Mouse (Mus musculus): Measurements from ENCODE around the gene Golgb1. TPM values are rescaled to one million over a fixed set of nuclear protein-coding genes. Genes with fewer than 3 reads are reported as not detected.
A peak's percentile ranks its signal among the peaks of the same experiment; 100 is the strongest.

The Golgb1 gene
- total and polyA plus RNA-seq, 3 experiments: 16.8 to 35.0 (median 34.1) TPM

- H3K36me3 ChIP-seq (ENCODE audit: control insufficient read depth in 1 of 2, insufficient read depth in 2 of 2, low read length in 2 of 2): peaks cover 0 to 14% of the 10 kb centered on the region in 2 experiments
- no peak for TF ChIP-seq HCFC1 (IDR thresholded peaks at IDR 0.05; ENCODE audit: low read depth, low read length)
- TF ChIP-seq MAX (IDR thresholded peaks at IDR 0.05; ENCODE audit: low read length): no peak
- TF ChIP-seq POLR2A (IDR thresholded peaks at IDR 0.05; ENCODE audit: control insufficient read depth in 1 of 2, insufficient read depth in 1 of 2, low read depth in 1 of 2, low read length in 2 of 2, poor library complexity in 1 of 2): 0 out of 4 replicates have a peak, but pooled peaks of 1 of the 2 experiments have one; percentile 7
- TF ChIP-seq MAFK (IDR thresholded peaks at IDR 0.05; ENCODE audit: borderline replicate concordance, low read depth, low read length): no peak
- no peak for TF ChIP-seq CHD1 (IDR thresholded peaks at IDR 0.05; ENCODE audit: low read depth, low read length)
- DNase-seq (ENCODE audit: low read depth, low spot score): no peak
- H3K4me3 ChIP-seq (ENCODE audit: control insufficient read depth in 1 of 2, insufficient read depth in 1 of 2, low read depth in 2 of 2, low read length in 2 of 2): peak overlapping the region; percentile 81 to 88
- peaks cover 5 to 6% of the 10 kb centered on the region in 2 experiments; a peak in 3 of 4 replicates for H3K4me1 ChIP-seq (ENCODE audit: control insufficient read depth in 1 of 2, insufficient read depth in 2 of 2, low read length in 2 of 2)
- no peak overlapping the region for H3K27ac ChIP-seq (ENCODE audit: control insufficient read depth, low read depth, low read length)
- peak overlapping the region; percentile 57 for H3K9ac ChIP-seq (ENCODE audit: control insufficient read depth, low read depth, low read length, poor library complexity, severe bottlenecking)
- H3K9me3 ChIP-seq (replicated peaks; ENCODE audit: insufficient read depth, low read length): no peaks in the 10 kb centered on the region
- peaks cover 5% of the 10 kb centered on the region; the same call in 1 of the 2 replicates for H3K79me2 ChIP-seq (ENCODE audit: control insufficient read depth, insufficient read depth, low read length, poor library complexity)
- no peaks in the 10 kb centered on the region; a peak in 2 of 4 replicates for H3K27me3 ChIP-seq (ENCODE audit: control insufficient read depth in 1 of 2, insufficient read depth in 2 of 2, low read length in 2 of 2)
Measured at GRCm38 (mm10) chr16:36827611-36828053, 47.3 kb upstream of the Golgb1 start.

- Histone ChIP-seq H3K4me1 (ENCODE audit: control insufficient read depth in 1 of 2, insufficient read depth in 2 of 2, low read length in 2 of 2) (peaks cover 5 to 6% of the 10 kb centered on the region in 2 experiments; a peak in 3 of 4 replicates), H3K27me3 (ENCODE audit: control insufficient read depth in 1 of 2, insufficient read depth in 2 of 2, low read length in 2 of 2) (no peaks in the 10 kb centered on the region; a peak in 2 of 4 replicates), H3K36me3 (ENCODE audit: control insufficient read depth in 1 of 2, insufficient read depth in 2 of 2, low read length in 2 of 2) (peaks cover 0 to 14% of the 10 kb centered on the region in 2 experiments), H3K79me2 (ENCODE audit: control insufficient read depth, insufficient read depth, low read length, poor library complexity) (peaks cover 5% of the 10 kb centered on the region; the same call in 1 of the 2 replicates), H3K27ac (ENCODE audit: control insufficient read depth, low read depth, low read length) (no peak within 1 kb of the TSS), H3K4me3 (ENCODE audit: control insufficient read depth in 1 of 2, insufficient read depth in 1 of 2, low read depth in 2 of 2, low read length in 2 of 2) (peak within 1 kb of the TSS; percentile 81 to 93), H3K9me3 (replicated peaks; ENCODE audit: insufficient read depth, low read length) (no peaks in the 10 kb centered on the region), H3K9ac (ENCODE audit: control insufficient read depth, low read depth, low read length, poor library complexity, severe bottlenecking) (peak within 1 kb of the TSS; percentile 65)
- peak; percentile 91 for DNase-seq (ENCODE audit: low read depth, low spot score)
- no peak for TF ChIP-seq CHD1 (IDR thresholded peaks at IDR 0.05; ENCODE audit: low read depth, low read length)
- TF ChIP-seq NELFE (IDR thresholded peaks at IDR 0.05; ENCODE audit: low read depth, low read length): peak; percentile 56; the same call in 1 of the 2 replicates
- no peak for TF ChIP-seq NRF1 (IDR thresholded peaks at IDR 0.05; ENCODE audit: insufficient read depth, low read depth, low read length, poor library complexity, severe bottlenecking)
- no peak for TF ChIP-seq ZNF384 (IDR thresholded peaks at IDR 0.05; ENCODE audit: low read depth, low read length)
- no peak for TF ChIP-seq MEF2A (IDR thresholded peaks at IDR 0.05; ENCODE audit: extremely low read depth, insufficient replicate concordance, low read depth, low read length, poor library complexity, severe bottlenecking)
- no peak for TF ChIP-seq JUND (IDR thresholded peaks at IDR 0.05; ENCODE audit: low read depth, low read length)
- peak; percentile 57; the same call in 1 of the 2 replicates for TF ChIP-seq SIN3A (IDR thresholded peaks at IDR 0.05; ENCODE audit: low read length)
- no peak for TF ChIP-seq RAD21 (IDR thresholded peaks at IDR 0.05; ENCODE audit: low read depth, low read length)
- peak; percentile 42; the same call in 1 of the 2 replicates for TF ChIP-seq USF1 (IDR thresholded peaks at IDR 0.05; ENCODE audit: low read depth, low read length)
- TF ChIP-seq ELF1 (IDR thresholded peaks at IDR 0.05; ENCODE audit: low read depth, low read length): no peak
- no peak for TF ChIP-seq MAFK (IDR thresholded peaks at IDR 0.05; ENCODE audit: borderline replicate concordance, low read depth, low read length)
- peak; percentile 50 to 57; a peak in 2 of 4 replicates for TF ChIP-seq POLR2A (IDR thresholded peaks at IDR 0.05; ENCODE audit: control insufficient read depth in 1 of 2, insufficient read depth in 1 of 2, low read depth in 1 of 2, low read length in 2 of 2, poor library complexity in 1 of 2)
- no peak for TF ChIP-seq GATA1 (IDR thresholded peaks at IDR 0.05; ENCODE audit: low read depth, low read length)
- 0 out of 2 replicates have a peak, but pooled peaks have one; percentile 16 for TF ChIP-seq MAZ (IDR thresholded peaks at IDR 0.05; ENCODE audit: low read depth, low read length)
- no peak for TF ChIP-seq POLR2AphosphoS2 (IDR thresholded peaks at IDR 0.05; ENCODE audit: low read length)
- TF ChIP-seq ZKSCAN1 (IDR thresholded peaks at IDR 0.05; ENCODE audit: low read depth, low read length): no peak
- TF ChIP-seq HCFC1 (IDR thresholded peaks at IDR 0.05; ENCODE audit: low read depth, low read length): peak; percentile 47; the same call in 1 of the 2 replicates
- no peak for TF ChIP-seq USF2 (IDR thresholded peaks at IDR 0.05; ENCODE audit: borderline replicate concordance in 1 of 2, insufficient read depth in 1 of 2, low read depth in 1 of 2, low read length in 2 of 2)
- TF ChIP-seq MXI1 (IDR thresholded peaks at IDR 0.05; ENCODE audit: low read depth, low read length): no peak
- TF ChIP-seq POLR2AphosphoS5 (IDR thresholded peaks at IDR 0.05; ENCODE audit: borderline replicate concordance, low read depth, low read length): no peak
- TF ChIP-seq E2F4 (IDR thresholded peaks at IDR 0.05; ENCODE audit: borderline replicate concordance, low read depth, low read length): peak; percentile 67; the same call in 1 of the 2 replicates
- no peak for TF ChIP-seq ZC3H11A (IDR thresholded peaks at IDR 0.05; ENCODE audit: low read depth, low read length)
- no peak for TF ChIP-seq RCOR1 (IDR thresholded peaks at IDR 0.05; ENCODE audit: low read depth, low read length)
Measured at GRCm38 (mm10) chr16:36828054-36828786, 46.7 kb upstream of the Golgb1 start, which contains the start of gene Iqcb1. Gene Iqcb1, plus strand, starts transcription at chr16:36828385.

All from MEL (cell line).